Mouse (Mus musculus) right cerebral cortex, adult 18-20 months (tissue): ENCODE measurements around the gene Gls2.
A peak's percentile ranks its signal among the peaks of the same experiment; 100 is the strongest.

Experiments
- DNase-seq: peaks from one replicate; pipeline ENCODE4 v3.0.0; 2022; ENCODE audit warnings: mixed read lengths

Gls2 gene

GRCm38 (mm10) chr10:128232420-128232985, 38.2 kb downstream of the Gls2 start:
- DNase-seq: peak; percentile 64

- DNase-seq: no peak
These were observed 42.1 kb downstream of the Gls2 start for GRCm38 (mm10) chr10:128236321-128236720.

GRCm38 (mm10) chr10:128237807-128238480, 43.7 kb downstream of the Gls2 start:
- DNase-seq: peak; percentile 50

GRCm38 (mm10) chr10:128239140-128239539, 44.9 kb downstream of the Gls2 start:
- DNase-seq: no peak

GRCm38 (mm10) chr10:128240131-128240530, 45.9 kb downstream of the Gls2 start:
- DNase-seq: no peak

GRCm38 (mm10) chr10:128243252-128243651, 49.0 kb downstream of the Gls2 start:
- DNase-seq: no peak

GRCm38 (mm10) chr10:128244121-128244520, 49.9 kb downstream of the Gls2 start:
- DNase-seq: no peak

GRCm38 (mm10) chr10:128247020-128247732, 52.9 kb downstream of the Gls2 start:
- no peak for DNase-seq

- no peak for DNase-seq
These were observed 56.3 kb downstream of the Gls2 start for GRCm38 (mm10) chr10:128250565-128250964.

- no peak for DNase-seq
These were observed 59.5 kb downstream of the Gls2 start, which contains the start of gene Apon for GRCm38 (mm10) chr10:128253677-128254255. Gene Apon (plus strand): TSS chr10:128254096.

- no peak for DNase-seq
These were observed 61.7 kb downstream of the Gls2 start for GRCm38 (mm10) chr10:128255925-128256324.

- peak; percentile 39 for DNase-seq
These were observed 62.1 kb downstream of the Gls2 start for GRCm38 (mm10) chr10:128256328-128256727.

- DNase-seq: no peak
These were observed 64.7 kb downstream of the Gls2 start for GRCm38 (mm10) chr10:128258953-128259352.
